Mouse (Mus musculus) cerebellum, adult 2 months (tissue): ENCODE results near the gene Dock9.

ENCODE experiments used
- CTCF ChIP-seq: fragments of 200-500 bp; IDR thresholded peaks from 2 replicates; pipeline ENCODE4 v1.5.1; 2011; ENCODE audit warnings: low read depth, mild to moderate bottlenecking, control low read depth, low read length, moderate library complexity, borderline replicate concordance; ENCODE audit not compliant: insufficient read depth
- POLR2A ChIP-seq: fragments of 200-500 bp; IDR thresholded peaks from 2 replicates; pipeline ENCODE4 v1.6.1; 2011; ENCODE audit warnings: low read length, control low read depth, borderline replicate concordance; ENCODE audit not compliant: insufficient read depth

DNA sequence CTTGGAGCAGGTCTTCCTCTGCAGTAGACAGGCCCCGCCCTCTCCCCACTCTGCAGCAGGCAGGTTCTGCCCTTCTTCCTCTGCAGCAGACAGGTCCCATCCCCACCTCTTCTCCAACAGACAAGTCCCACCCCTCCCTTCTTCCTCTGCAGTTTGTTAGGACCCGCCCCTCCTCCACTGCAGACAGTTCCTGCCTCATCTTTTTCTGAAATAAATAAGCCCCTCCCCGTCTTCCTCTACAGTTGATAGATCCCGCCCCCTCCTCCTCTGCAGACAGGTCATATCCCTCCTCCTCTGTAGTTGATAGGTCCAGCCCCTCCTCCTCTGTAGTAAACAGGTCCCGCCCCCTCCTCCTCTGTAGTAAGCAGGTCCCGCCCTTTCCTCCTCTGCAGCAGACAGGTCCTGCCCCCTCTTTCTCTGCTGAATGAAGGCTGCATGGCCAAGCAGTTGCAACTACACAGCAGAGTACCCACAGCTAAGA lies 65.9 kb downstream of the Dock9 start:
- no peak for TF ChIP-seq CTCF
- no peak for TF ChIP-seq POLR2A
